Mouse (Mus musculus) cerebellum, postnatal 4 days (tissue): Measurements from ENCODE around the gene Gm16253.

Experiments
- DNase-seq, 2 experiments: peaks; one replicate each; pipeline ENCODE4 v3.0.0; 2022; ENCODE audit warnings: low spot score in 2 of 2, mixed read lengths in 1 of 2

Gm16253 gene

GRCm38 (mm10) chr3:96576690-96577541 lies at the start of gene Gm16253:
TSS of gene Gm16253 (plus strand) at chr3:96576984.
- DNase-seq: peak; percentile 58 to 68

- DNase-seq: no peak
These were observed 48.3 kb upstream of the Gm16253 start for GRCm38 (mm10) chr3:96528506-96528905.

- no peak for DNase-seq
These were observed 44.7 kb upstream of the Gm16253 start for GRCm38 (mm10) chr3:96532050-96532449.

GRCm38 (mm10) chr3:96534300-96534699 lies 42.5 kb upstream of the Gm16253 start:
- no peak for DNase-seq

- DNase-seq: no peak
These were observed 37.5 kb upstream of the Gm16253 start for GRCm38 (mm10) chr3:96539316-96539715.

GRCm38 (mm10) chr3:96540740-96541139 lies 36.0 kb upstream of the Gm16253 start:
- no peak for DNase-seq

- no peak for DNase-seq
These were observed 35.3 kb upstream of the Gm16253 start for GRCm38 (mm10) chr3:96541328-96542078.

GRCm38 (mm10) chr3:96542554-96542953 lies 34.2 kb upstream of the Gm16253 start:
- DNase-seq: no peak

GRCm38 (mm10) chr3:96543345-96543744 lies 33.4 kb upstream of the Gm16253 start:
- DNase-seq: no peak

GRCm38 (mm10) chr3:96545565-96545964 lies 31.2 kb upstream of the Gm16253 start:
- DNase-seq: no peak

GRCm38 (mm10) chr3:96546880-96547279 lies 29.9 kb upstream of the Gm16253 start:
- no peak for DNase-seq

GRCm38 (mm10) chr3:96547389-96547960 lies 29.3 kb upstream of the Gm16253 start:
- peak; percentile 69 to 85 for DNase-seq

- no peak for DNase-seq
These were observed 28.0 kb upstream of the Gm16253 start for GRCm38 (mm10) chr3:96548824-96549223.

GRCm38 (mm10) chr3:96549346-96549745 lies 27.4 kb upstream of the Gm16253 start:
- DNase-seq: no peak

GRCm38 (mm10) chr3:96551203-96551602 lies 25.6 kb upstream of the Gm16253 start:
- peak in 1 of 2 experiments; percentile 35 for DNase-seq

GRCm38 (mm10) chr3:96551890-96552289 lies 24.9 kb upstream of the Gm16253 start:
- no peak for DNase-seq

- no peak for DNase-seq
These were observed 23.2 kb upstream of the Gm16253 start for GRCm38 (mm10) chr3:96553601-96554000.

- no peak for DNase-seq
These were observed 22.5 kb upstream of the Gm16253 start for GRCm38 (mm10) chr3:96554251-96554650.

GRCm38 (mm10) chr3:96555041-96555596 lies 21.7 kb upstream of the Gm16253 start:
- DNase-seq: peak in 1 of 2 experiments; percentile 62

- DNase-seq: no peak
These were observed 20.7 kb upstream of the Gm16253 start for GRCm38 (mm10) chr3:96555999-96556614.
